Mouse (Mus musculus): ENCODE results near the gene Gm37419. TPM values are rescaled to one million over a fixed set of nuclear protein-coding genes. Genes with fewer than 3 reads are reported as not detected.

The Gm37419 gene
- polyA plus RNA-seq, 1 experiment from 2014 or later = 1.3 TPM

DNA sequence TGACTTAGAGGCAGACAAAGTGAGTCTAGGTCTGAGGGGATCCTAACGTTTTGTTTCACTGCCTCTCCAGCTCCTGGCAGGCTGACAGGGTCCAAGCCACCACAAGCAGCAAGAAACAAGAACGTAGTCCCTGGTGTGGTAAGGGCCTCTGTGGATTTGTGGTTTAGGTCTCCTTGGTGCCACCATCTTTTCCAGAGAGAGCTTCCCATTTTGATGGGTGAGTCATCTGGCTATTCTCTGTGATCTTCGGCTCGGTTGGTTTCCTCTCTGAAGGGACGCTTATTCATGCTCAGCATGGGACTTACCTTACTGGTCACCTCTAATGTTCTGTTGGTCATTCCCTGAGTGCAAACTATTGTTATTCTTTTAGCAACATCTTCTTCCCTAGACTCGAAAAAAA is 28.0 kb downstream of the Gm37419 start:
- ATAC-seq (peak; percentile 54), DNase-seq (ENCODE audit: low read depth, low spot score) (peak; percentile 58)
- POLR2A ChIA-PET = no interaction called here
- in situ Hi-C loops (cut with MboI; ENCODE audit: low pct_unique_long_range_greater_than_20kb) = no loop called here
- TF ChIP-seq CTCF (IDR thresholded peaks at IDR 0.05) = no peak
- H3K27me3 ChIP-seq = no peaks in the 10 kb centered on the region
- CTCF ChIA-PET = no interaction called here

DNA sequence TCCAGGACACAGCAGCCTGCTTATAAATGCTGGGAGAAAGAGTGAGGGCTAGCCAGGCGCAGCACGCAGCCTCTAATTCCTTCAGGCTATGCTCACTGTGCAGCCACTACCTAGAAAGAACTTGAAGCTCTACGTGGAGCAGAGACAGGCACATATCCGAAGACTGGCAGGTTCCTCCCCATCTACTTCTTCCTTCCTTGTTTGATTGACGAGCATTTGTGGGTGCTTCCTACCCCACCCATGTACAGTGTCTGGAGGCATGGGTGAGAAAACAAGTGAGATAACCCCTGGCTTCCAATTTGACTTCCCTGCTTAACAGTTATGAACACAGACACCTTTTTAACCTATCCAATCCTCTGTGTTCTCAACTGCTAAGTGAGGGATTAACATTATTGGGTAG is 28.5 kb downstream of the Gm37419 start:
- ATAC-seq (no peak), DNase-seq (ENCODE audit: low read depth, low spot score) (no peak)
- POLR2A ChIA-PET = no interaction called here
- in situ Hi-C loops (cut with MboI; ENCODE audit: low pct_unique_long_range_greater_than_20kb) = no loop called here
- H3K27me3 ChIP-seq = no peaks in the 10 kb centered on the region
- CTCF ChIA-PET = no interaction called here
- no peak for TF ChIP-seq CTCF (IDR thresholded peaks at IDR 0.05)

GRCm38 (mm10) chr16:24021722-24022121 is 33.4 kb downstream of the Gm37419 start:
- CTCF ChIA-PET = no interaction called here
- no peak for DNase-seq (ENCODE audit: low read depth, low spot score)
- POLR2A ChIA-PET = no interaction called here
- ATAC-seq = no peak
- in situ Hi-C loops (cut with MboI; ENCODE audit: low pct_unique_long_range_greater_than_20kb) = no loop called here
- no peak for TF ChIP-seq CTCF (IDR thresholded peaks at IDR 0.05)
- H3K27me3 ChIP-seq = no peaks in the 10 kb centered on the region

GRCm38 (mm10) chr16:24022605-24023004 is 34.3 kb downstream of the Gm37419 start:
- in situ Hi-C loops (cut with MboI; ENCODE audit: low pct_unique_long_range_greater_than_20kb) = no loop called here
- DNase-seq (ENCODE audit: low read depth, low spot score) (no peak), ATAC-seq (no peak)
- TF ChIP-seq CTCF (IDR thresholded peaks at IDR 0.05) = no peak
- ChIA-PET POLR2A (no interaction called here), CTCF (no interaction called here)
- H3K27me3 ChIP-seq = no peaks in the 10 kb centered on the region

DNA sequence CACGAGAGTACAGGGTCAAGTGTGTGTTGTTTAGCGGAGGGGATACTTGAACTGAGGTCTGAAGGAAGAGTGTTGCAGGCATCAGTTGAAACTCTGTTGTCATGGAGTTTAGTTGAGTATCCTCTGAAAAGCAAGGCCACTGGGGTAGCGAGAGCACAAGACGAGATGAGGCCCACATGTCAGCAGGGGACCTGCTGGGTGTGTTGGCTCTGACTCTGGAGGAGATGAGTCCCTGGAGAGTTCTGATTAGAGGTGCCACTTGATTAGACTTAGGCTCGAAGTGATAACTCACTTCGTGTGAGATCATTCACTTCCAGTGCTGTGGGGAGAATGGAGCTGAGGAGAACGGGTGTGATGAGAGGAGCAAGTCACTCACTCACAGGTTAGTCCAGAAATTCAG is 37.2 kb downstream of the Gm37419 start:
- ChIA-PET CTCF (no interaction called here), POLR2A (no interaction called here)
- in situ Hi-C loops (cut with MboI; ENCODE audit: low pct_unique_long_range_greater_than_20kb) = no loop called here
- TF ChIP-seq CTCF (IDR thresholded peaks at IDR 0.05) = no peak
- ATAC-seq = no peak
- H3K27me3 ChIP-seq = no peaks in the 10 kb centered on the region
- no peak for DNase-seq (ENCODE audit: low read depth, low spot score)

- H3K27me3 ChIP-seq = no peaks in the 10 kb centered on the region
- DNase-seq (ENCODE audit: low read depth, low spot score) = no peak
- CTCF ChIA-PET = no interaction called here
- TF ChIP-seq CTCF (IDR thresholded peaks at IDR 0.05) = no peak
- POLR2A ChIA-PET = no interaction called here
- in situ Hi-C loops (cut with MboI; ENCODE audit: low pct_unique_long_range_greater_than_20kb) = no loop called here
- no peak for ATAC-seq
Measured at GRCm38 (mm10) chr16:24029965-24030672, 41.8 kb downstream of the Gm37419 start.

DNA sequence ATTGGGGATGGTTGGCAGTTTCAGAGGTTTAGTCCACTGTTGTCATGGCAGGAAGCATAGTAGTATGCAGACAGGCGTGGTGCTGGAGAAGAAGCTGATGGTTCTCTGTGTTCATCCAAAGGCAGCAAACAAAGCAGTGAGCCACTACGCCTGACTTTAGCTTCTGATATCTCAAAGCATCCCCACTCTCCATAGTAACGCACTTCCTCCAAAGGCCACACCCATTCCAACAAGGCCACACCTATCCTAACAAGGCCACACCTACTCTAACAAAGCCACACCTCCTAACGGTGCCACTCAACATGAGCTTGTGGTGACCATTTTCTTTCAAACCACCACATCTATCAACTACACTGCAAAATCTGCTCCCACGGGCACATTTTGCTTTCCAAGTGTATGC is 45.0 kb downstream of the Gm37419 start:
- H3K27me3 ChIP-seq = no peaks in the 10 kb centered on the region
- DNase-seq (ENCODE audit: low read depth, low spot score) = no peak
- CTCF ChIA-PET = no interaction called here
- POLR2A ChIA-PET = no interaction called here
- TF ChIP-seq CTCF (IDR thresholded peaks at IDR 0.05) = no peak
- in situ Hi-C loops (cut with MboI; ENCODE audit: low pct_unique_long_range_greater_than_20kb) = no loop called here
- ATAC-seq = no peak

DNA sequence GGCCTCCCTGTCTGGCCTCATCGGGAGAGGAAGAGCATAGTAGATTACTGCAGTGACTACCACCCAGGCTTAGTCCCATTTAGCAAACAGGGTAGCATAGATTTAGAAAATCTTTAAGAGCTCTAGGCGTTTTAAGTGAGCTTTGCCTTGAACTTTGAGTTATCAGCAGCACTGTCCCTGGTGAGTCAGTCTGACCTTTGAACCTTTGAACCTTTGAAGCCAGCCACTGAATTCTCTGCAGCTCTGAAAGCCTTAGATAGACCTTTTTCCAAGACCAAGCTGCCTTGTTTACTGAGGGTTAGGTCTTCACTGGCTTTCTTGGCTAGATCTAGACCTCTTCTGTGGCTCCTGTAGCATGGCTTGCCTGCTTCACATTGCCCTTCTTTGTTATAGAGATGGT is 46.2 kb downstream of the Gm37419 start:
- in situ Hi-C loops (cut with MboI; ENCODE audit: low pct_unique_long_range_greater_than_20kb) = no loop called here
- ChIA-PET POLR2A (interaction anchor here (0.8 kb wide), 1 partner anchor 16 kb away, joined by 3 read pairs; no protein-coding TSS in a partner anchor), CTCF (no interaction called here)
- ATAC-seq (no peak), DNase-seq (ENCODE audit: low read depth, low spot score) (no peak)
- no peaks in the 10 kb centered on the region for H3K27me3 ChIP-seq
- no peak for TF ChIP-seq CTCF (IDR thresholded peaks at IDR 0.05)

GRCm38 (mm10) chr16:24035767-24036166 is 47.5 kb downstream of the Gm37419 start:
- no peak for ATAC-seq
- in situ Hi-C loops (cut with MboI; ENCODE audit: low pct_unique_long_range_greater_than_20kb) = no loop called here
- no peaks in the 10 kb centered on the region for H3K27me3 ChIP-seq
- no peak for TF ChIP-seq CTCF (IDR thresholded peaks at IDR 0.05)
- no peak for DNase-seq (ENCODE audit: low read depth, low spot score)
- CTCF ChIA-PET = no interaction called here
- POLR2A ChIA-PET = no interaction called here

DNA sequence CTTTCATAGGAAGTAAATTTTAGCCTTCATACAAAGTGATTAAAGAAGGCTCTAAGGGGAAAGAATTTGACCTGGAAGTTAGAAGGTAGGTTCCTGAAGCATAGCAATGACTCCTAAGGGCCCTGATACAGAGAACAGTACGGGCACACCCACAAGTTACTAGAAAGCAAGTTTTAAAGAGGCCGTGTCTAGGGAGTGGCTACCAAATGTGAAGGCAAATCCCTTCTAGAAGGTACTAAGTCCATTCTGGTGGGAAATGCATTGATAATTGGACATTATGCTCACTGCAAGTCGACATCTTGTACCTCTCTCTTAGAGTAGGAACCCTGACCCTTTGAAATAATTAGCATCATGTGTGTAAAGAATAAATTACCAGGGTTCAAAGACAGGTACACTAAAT is 48.1 kb downstream of the Gm37419 start:
- in situ Hi-C loops (cut with MboI; ENCODE audit: low pct_unique_long_range_greater_than_20kb) = no loop called here
- no peak for DNase-seq (ENCODE audit: low read depth, low spot score)
- no peaks in the 10 kb centered on the region for H3K27me3 ChIP-seq
- ATAC-seq = no peak
- CTCF ChIA-PET = no interaction called here
- POLR2A ChIA-PET = no interaction called here
- TF ChIP-seq CTCF (IDR thresholded peaks at IDR 0.05) = no peak

Other genes starting within 250 kb of the Gm37419 start
- gene Sst, start 97.5 kb upstream of the Gm37419 start, polyA plus RNA-seq (2021) = not detected
- gene Rtp2, start 56.1 kb upstream of the Gm37419 start, polyA plus RNA-seq (2021) = not detected
- 33.3 TPM for gene Bcl6, start 370 bp downstream of the Gm37419 start, polyA plus RNA-seq (2021)